Comparison of ENCODE assay signal across 9 mouse cellular contexts in genomic region chr11:76493167-76493566, GRCm38 (mm10).
DNase-seq lines count a peak whose midpoint lies in the region; ATAC-seq and TF ChIP-seq lines count a peak whose summit lies in the region.
"Had no signal": no experiment of that assay in that cellular context is flagged by ENCODE, and none has a peak within 500 bp of the region (broad histone marks: within the 10 kb centered on the region; RNA-seq: fewer than 3 reads in every experiment).

No protein-coding gene starts in this region.

- no peaks in the 10 kb centered on the region for H3K9me3 ChIP-seq in heart, embryonic 12.5 days (replicated peaks)
- H3K9me3 ChIP-seq in CH12.LX (replicated peaks; ENCODE audit: low read length): no peaks in the 10 kb centered on the region
- no peaks in the 10 kb centered on the region for H3K9me3 ChIP-seq in forebrain, postnatal 0 days (ENCODE audit: low read length)
- H3K9me3 ChIP-seq in liver, embryonic 15.5 days (replicated peaks): no peaks in the 10 kb centered on the region

- in situ Hi-C loops in CH12.LX (cut with MboI; ENCODE audit: low pct_ligation_motif_present, low pct_unique_long_range_greater_than_20kb, low sequenced_read_pairs): loop anchor here (5.0 kb wide), 1 partner anchor 36 kb away; no protein-coding TSS in a partner anchor

- H3K4me2 ChIP-seq in heart, embryonic 12.5 days: peak overlapping the region; percentile 80
- peak overlapping the region; percentile 49 for H3K4me2 ChIP-seq in CH12.LX (ENCODE audit: insufficient read depth, low read depth, poor library complexity, severe bottlenecking)
- H3K4me2 ChIP-seq in forebrain, postnatal 0 days (ENCODE audit: low read depth): peak overlapping the region; percentile 95
- H3K4me2 ChIP-seq in liver, embryonic 15.5 days: peak overlapping the region; percentile 65

- no peak for TF ChIP-seq POLR2A in CH12.LX (IDR thresholded peaks at IDR 0.05; ENCODE audit: low read depth, low read length)

- dilution Hi-C loops in CH12.LX (cut with MboI; ENCODE audit: extremely low pct_ligation_motif_present, extremely low pct_unique_long_range_greater_than_20kb, low sequenced_read_pairs): no loop called here

- DNase-seq in heart, postnatal 36 days: no peak
- no peak for DNase-seq in CH12.LX (ENCODE audit: extremely low read depth)
- DNase-seq in forebrain, postnatal 0 days: peak; percentile 32
- DNase-seq in ovary, adult 18-20 months (ENCODE audit: low spot score): no peak
- no peak for DNase-seq in layer of hippocampus, postnatal 14 days (ENCODE audit: low spot score in 2 of 2)
- no peak for DNase-seq in adrenal gland, postnatal 25 days
- DNase-seq: cerebellum, postnatal 36 days had no signal

- TF ChIP-seq EP300 in CH12.LX (IDR thresholded peaks at IDR 0.05; ENCODE audit: low read length): no peak

- WGBS in heart, embryonic 12.5 days: 50% methylated on average over 4 of the region's 4 CpGs
- WGBS in forebrain, postnatal 0 days: 75% methylated on average over 4 of the region's 4 CpGs
- 55% methylated on average over 4 of the region's 4 CpGs for WGBS in liver, embryonic 15.5 days (ENCODE audit: insufficient replicate concordance)

- no peak for TF ChIP-seq RAD21 in CH12.LX (IDR thresholded peaks at IDR 0.05; ENCODE audit: low read depth, low read length)

- 0 out of 2 replicates have a peak, but pooled peaks cover 4% of the 10 kb centered on the region for H3K79me2 ChIP-seq in CH12.LX (replicated peaks; ENCODE audit: control insufficient read depth, extremely low read depth, insufficient read depth, poor library complexity, severe bottlenecking)

- no peak for ATAC-seq in heart, embryonic 12.5 days (ENCODE audit: insufficient number of reproducible peaks, low FRiP score)
- ATAC-seq in forebrain, postnatal 0 days: 0 out of 2 replicates have a peak, but pooled peaks have one; percentile 5
- no peak for ATAC-seq in liver, embryonic 15.5 days (ENCODE audit: insufficient read depth)

- TF ChIP-seq CTCF in CH12.LX (conservative IDR thresholded peaks at IDR 0.05 in 1 of 2, IDR thresholded peaks at IDR 0.05 in 1 of 2; ENCODE audit: low read depth in 2 of 2, low read length in 2 of 2): no peak
- TF ChIP-seq CTCF in forebrain, postnatal 0 days (IDR thresholded peaks at IDR 0.05; ENCODE audit: low read depth): no peak

- peak overlapping the region; percentile 76 for H3K4me3 ChIP-seq in heart, embryonic 12.5 days
- H3K4me3 ChIP-seq in CH12.LX (replicated peaks in 1 of 3; ENCODE audit: low read depth in 2 of 3, low read length in 2 of 3, poor library complexity in 1 of 3): peak overlapping the region in 2 of 3 experiments; percentile 83 to 85
- H3K4me3 ChIP-seq in forebrain, postnatal 0 days (ENCODE audit: low read depth, low read length): peak overlapping the region; percentile 64
- H3K4me3 ChIP-seq in liver, embryonic 15.5 days (replicated peaks): peak overlapping the region; percentile 59

- H3K36me3 ChIP-seq in heart, embryonic 12.5 days: no peaks in the 10 kb centered on the region
- H3K36me3 ChIP-seq in CH12.LX (replicated peaks in 1 of 2; ENCODE audit: control insufficient read depth in 1 of 2, insufficient read depth in 1 of 2, low read length in 1 of 2): peaks cover 0 to 25% of the 10 kb centered on the region in 2 experiments
- H3K36me3 ChIP-seq in forebrain, postnatal 0 days (ENCODE audit: insufficient read depth): no peaks in the 10 kb centered on the region
- H3K36me3 ChIP-seq in liver, embryonic 15.5 days (replicated peaks): no peaks in the 10 kb centered on the region

- H3K4me1 ChIP-seq in heart, embryonic 12.5 days (replicated peaks): peaks cover 79% of the 10 kb centered on the region
- H3K4me1 ChIP-seq in CH12.LX (ENCODE audit: control insufficient read depth in 1 of 2, insufficient read depth in 2 of 2): peaks cover 40 to 65% of the 10 kb centered on the region in 2 experiments
- peaks cover 48% of the 10 kb centered on the region for H3K4me1 ChIP-seq in forebrain, postnatal 0 days (ENCODE audit: insufficient read depth)
- peaks cover 14% of the 10 kb centered on the region for H3K4me1 ChIP-seq in liver, embryonic 15.5 days (replicated peaks)

- intact Hi-C loops in heart, postnatal 36 days (cut with DNase I): no loop called here

- H3K27ac ChIP-seq in heart, embryonic 12.5 days (ENCODE audit: poor library complexity, severe bottlenecking): peak overlapping the region; percentile 96
- H3K27ac ChIP-seq in CH12.LX (ENCODE audit: insufficient read depth, low read depth): no peak overlapping the region
- H3K27ac ChIP-seq in forebrain, postnatal 0 days (ENCODE audit: low read depth, low read length): peak overlapping the region; percentile 93; the same call in 1 of the 2 replicates
- no peak overlapping the region for H3K27ac ChIP-seq in liver, embryonic 15.5 days (replicated peaks)

- H3K27me3 ChIP-seq in heart, embryonic 12.5 days (replicated peaks): no peaks in the 10 kb centered on the region
- no peaks in the 10 kb centered on the region for H3K27me3 ChIP-seq in CH12.LX (replicated peaks)
- H3K27me3 ChIP-seq in forebrain, postnatal 0 days (ENCODE audit: insufficient read depth, low read length): no peaks in the 10 kb centered on the region
- H3K27me3 ChIP-seq in liver, embryonic 15.5 days: peaks cover 34% of the 10 kb centered on the region

- H3K9ac ChIP-seq in heart, embryonic 12.5 days: peak overlapping the region; percentile 91
- peak overlapping the region; percentile 69; the same call in 1 of the 2 replicates for H3K9ac ChIP-seq in CH12.LX (ENCODE audit: insufficient read depth, low read depth)
- peak overlapping the region; percentile 86 for H3K9ac ChIP-seq in forebrain, postnatal 0 days
- no peak overlapping the region for H3K9ac ChIP-seq in liver, embryonic 15.5 days

TF ChIP-seq in CH12.LX, 34 proteins besides CTCF, POLR2A, EP300 and RAD21:
- TF ChIP-seq GABPA (IDR thresholded peaks at IDR 0.05; ENCODE audit: insufficient replicate concordance, low read depth, low read length): no peak
- TF ChIP-seq USF2 (conservative IDR thresholded peaks at IDR 0.05; ENCODE audit: low read depth, low read length): no peak
- TF ChIP-seq PAX5 (IDR thresholded peaks at IDR 0.05; ENCODE audit: low read length): no peak
- TF ChIP-seq IRF4 (IDR thresholded peaks at IDR 0.05; ENCODE audit: low read depth, low read length): no peak
- TF ChIP-seq HCFC1 (IDR thresholded peaks at IDR 0.05; ENCODE audit: low read depth, low read length): no peak
- no peak for TF ChIP-seq CHD1 (IDR thresholded peaks at IDR 0.05; ENCODE audit: low read depth, low read length)
- no peak for TF ChIP-seq POLR2AphosphoS2 (IDR thresholded peaks at IDR 0.05; ENCODE audit: low read depth, low read length)
- TF ChIP-seq SMC3 (IDR thresholded peaks at IDR 0.05; ENCODE audit: low read depth, low read length): no peak
- TF ChIP-seq NELFE (IDR thresholded peaks at IDR 0.05; ENCODE audit: low read depth, low read length): no peak
- TF ChIP-seq ZMIZ1 (IDR thresholded peaks at IDR 0.05; ENCODE audit: low read depth, low read length): no peak
- no peak for TF ChIP-seq ZC3H11A (IDR thresholded peaks at IDR 0.05; ENCODE audit: low read depth, low read length)
- TF ChIP-seq MAZ (IDR thresholded peaks at IDR 0.05; ENCODE audit: low read depth, low read length): no peak
- TF ChIP-seq ETS1 (conservative IDR thresholded peaks at IDR 0.05; ENCODE audit: low read depth, low read length): no peak

Comparison
In these comparisons a context has a peak if more than half of its experiments do, and no peak if none do; other contexts are left out.
1. H3K27ac ChIP-seq: peak in heart, embryonic 12.5 days (single experiment) and forebrain, postnatal 0 days (single experiment); none in CH12.LX (single experiment) and liver, embryonic 15.5 days (single experiment).
2. Peak in every context shown above with its lines, with median percentiles within 50 percentile points of each other: H3K4me2 ChIP-seq and H3K4me3 ChIP-seq.